Mouse (Mus musculus): Measurements from ENCODE around the gene Mrpl20. TPM values are rescaled to one million over a fixed set of nuclear protein-coding genes. Genes with fewer than 3 reads are reported as not detected.

Mrpl20 gene
- total RNA-seq, 2 experiments from 2014 or later, result 82.3 to 93.0 TPM

DNA sequence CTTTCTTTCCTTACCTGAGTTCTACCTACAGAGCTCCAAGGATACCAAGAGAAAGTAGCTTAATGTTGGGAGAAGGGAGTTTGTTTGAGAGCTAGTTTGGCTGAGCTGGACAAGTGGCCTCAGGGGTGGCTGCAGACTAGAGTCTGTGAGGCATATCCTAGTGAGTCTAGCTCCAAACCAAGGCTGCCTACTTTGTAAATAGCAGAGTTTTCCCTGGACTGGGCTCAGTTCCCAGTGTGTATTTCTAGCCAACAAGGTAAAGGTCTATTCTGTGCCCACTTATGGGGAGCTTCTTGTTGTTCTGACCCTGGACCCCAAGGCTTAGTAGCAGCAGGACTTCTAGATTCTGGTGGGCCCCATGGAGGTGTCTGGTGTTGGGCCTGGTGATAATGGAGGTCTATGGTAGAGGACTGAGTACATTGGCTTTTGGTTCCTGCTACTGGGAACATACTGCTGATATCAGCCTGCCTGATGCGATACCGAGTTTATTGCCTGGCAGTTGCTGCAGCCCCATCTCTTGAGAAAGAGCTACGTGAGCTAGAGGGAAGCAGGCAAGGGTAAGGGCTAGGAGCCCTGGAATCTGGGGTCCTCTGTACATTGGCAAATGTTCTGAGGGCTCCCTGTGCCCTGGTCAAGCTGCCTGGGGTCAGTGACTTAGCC, 47.2 kb downstream of the Mrpl20 start:
- DNase-seq (ENCODE audit: extremely low spot score in 1 of 2, low spot score in 1 of 2), result no peak

DNA sequence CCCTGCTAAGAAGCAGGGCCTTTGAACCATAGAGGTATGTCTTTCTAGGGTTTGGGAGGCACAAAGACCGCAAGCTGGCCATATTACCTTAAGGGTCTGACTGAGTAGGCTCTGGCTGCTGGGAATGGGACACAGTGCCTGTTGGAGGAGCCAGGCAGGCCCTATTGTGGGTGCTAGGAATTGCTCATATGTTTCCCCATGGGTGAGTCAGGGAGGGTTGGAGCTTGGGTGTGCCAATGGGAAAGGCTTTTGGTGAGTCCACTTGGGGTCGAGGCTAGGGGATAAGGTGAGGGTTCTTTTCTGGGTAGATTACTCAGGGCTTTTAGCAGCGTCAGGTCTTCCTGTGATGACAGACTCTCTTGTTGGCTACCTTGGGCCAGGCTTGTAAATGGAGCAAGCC, 48.7 kb downstream of the Mrpl20 start:
- no peak for DNase-seq (ENCODE audit: extremely low spot score in 1 of 2, low spot score in 1 of 2)

DNA sequence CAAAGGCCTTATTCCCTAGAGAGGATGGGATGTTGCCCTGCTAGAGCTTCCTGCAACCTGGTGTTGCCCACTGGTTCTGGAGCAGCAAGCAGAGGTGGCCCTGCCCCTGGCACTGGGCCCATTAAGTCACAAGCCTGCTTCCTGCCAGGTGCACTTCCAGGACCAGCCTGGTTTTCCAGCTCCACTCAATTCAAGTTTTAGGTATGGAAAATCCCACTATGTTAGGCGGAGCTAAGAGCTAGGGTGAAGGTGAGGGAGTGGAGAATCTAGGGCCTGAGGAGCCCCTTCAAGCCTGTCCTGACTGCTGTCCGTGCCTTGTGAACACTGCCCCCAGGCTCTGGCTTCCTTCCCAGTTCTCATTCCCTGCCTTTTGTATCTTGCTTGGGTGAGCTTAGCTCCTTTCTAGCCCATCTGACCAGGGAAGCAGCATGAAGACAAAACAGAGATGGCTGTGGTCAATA, 49.3 kb downstream of the Mrpl20 start:
- DNase-seq (ENCODE audit: extremely low spot score in 1 of 2, low spot score in 1 of 2), result no peak

DNA sequence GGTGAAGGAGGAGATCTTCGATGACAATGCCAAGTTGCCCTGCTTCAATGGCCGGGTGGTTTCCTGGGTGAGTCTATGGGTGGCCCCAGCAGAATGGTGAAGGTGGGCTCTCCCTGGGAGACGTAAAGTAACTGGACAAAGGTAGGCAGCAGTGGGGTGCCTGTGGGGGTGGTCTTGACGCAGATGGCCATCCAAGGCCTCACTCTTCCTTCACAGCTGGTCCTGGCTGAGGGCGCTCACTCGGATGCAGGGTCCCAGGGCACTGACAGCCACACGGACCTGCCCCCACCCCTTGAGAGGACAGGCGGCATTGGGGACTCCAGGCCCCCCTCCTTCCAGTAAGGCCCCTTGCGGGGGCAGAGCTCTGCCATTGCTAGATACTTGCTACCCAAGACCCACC, 50.7 kb downstream of the Mrpl20 start:
- DNase-seq (ENCODE audit: extremely low spot score in 1 of 2, low spot score in 1 of 2), result no peak

DNA sequence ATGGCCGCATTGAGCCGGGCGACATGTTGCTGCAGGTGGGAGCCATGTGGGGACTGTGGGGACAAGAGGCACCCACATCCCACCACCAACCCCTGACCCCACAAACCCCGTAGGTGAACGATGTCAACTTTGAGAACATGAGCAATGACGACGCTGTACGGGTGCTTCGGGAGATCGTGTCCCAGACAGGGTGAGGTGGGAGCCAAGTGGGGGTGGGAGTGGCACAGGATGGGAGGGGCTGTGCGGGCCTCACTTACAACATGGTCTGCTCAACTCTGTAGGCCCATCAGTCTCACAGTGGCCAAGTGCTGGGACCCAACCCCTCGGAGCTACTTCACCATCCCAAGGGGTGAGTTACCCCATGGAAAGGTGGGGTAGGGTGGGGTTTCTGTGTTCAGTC, 52.3 kb downstream of the Mrpl20 start:
- no peak for DNase-seq (ENCODE audit: extremely low spot score in 1 of 2, low spot score in 1 of 2)

DNA sequence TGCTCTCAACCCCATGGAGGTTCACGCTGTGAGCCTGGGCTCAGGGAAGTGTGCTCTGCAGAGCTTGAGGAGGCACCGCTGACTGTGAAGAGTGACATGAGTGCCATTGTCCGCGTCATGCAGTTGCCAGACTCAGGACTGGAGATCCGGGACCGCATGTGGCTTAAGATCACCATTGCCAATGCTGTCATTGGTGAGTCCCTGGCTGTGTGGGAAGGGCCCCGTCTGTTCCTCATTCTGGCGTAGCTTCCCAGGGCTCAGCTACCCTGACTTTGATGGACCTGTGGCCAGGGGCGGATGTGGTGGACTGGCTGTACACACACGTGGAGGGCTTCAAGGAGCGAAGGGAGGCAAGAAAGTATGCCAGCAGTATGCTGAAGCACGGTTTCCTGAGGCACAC, 53.4 kb downstream of the Mrpl20 start:
- DNase-seq (ENCODE audit: extremely low spot score in 1 of 2, low spot score in 1 of 2), result no peak

DNA sequence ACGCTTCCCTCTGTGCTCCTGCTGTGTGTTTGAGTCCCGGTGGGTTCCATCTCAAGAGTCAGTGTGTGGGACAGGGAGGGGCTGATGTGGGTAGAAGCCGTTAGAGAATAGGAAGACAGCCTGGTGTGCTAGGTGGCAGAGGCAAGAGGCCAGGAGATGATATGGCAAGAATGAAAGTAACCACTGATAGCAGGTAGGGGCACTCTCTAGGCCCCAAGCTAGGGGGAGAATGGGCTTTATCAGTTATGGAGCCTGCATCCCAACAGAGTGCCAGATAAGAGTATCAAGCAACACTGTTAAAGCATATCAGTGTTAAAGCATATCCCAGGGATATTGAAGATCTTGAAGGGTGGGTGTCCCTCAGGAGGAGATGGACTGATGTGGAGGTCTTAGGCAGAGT, 54.2 kb downstream of the Mrpl20 start:
- no peak for DNase-seq (ENCODE audit: extremely low spot score in 1 of 2, low spot score in 1 of 2)

DNA sequence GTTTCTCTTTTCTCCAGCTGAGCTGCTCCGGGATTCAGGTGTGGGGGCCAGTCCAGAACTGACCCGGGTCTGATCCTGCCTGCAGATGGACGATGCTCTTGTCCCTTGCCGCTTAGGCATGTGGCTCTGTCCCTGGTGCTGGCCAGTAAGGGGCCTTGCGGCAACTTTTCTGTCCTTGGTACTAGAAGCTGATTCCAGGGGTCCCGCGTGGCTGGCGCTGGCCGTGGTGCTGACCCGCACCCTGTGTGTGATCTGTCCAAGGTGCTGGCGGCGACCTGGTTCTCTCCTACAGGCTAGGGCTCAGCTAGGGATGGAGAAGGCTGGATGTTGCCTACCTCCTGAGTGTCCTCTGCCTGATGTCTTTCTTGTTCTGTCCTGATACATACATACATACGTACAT, 56.6 kb downstream of the Mrpl20 start:
- no peak for DNase-seq (ENCODE audit: extremely low spot score in 1 of 2, low spot score in 1 of 2)

Small RNA genes lying within 50 kb of the gene (microRNA-seq; reads per million reads assigned to microRNA genes)
- gene Gm27743, result 0 reads per million in 2 experiments

Other genes starting within 250 kb of the Mrpl20 start
- 10 to 100 TPM; 67.1 to 68.5 TPM for gene Nadk, start 240.5 kb upstream of the Mrpl20 start, total RNA-seq (2021)
- gene Slc35e2, start 201.5 kb upstream of the Mrpl20 start, total RNA-seq (2021), result 10 to 100 TPM; 41.5 to 42.5 TPM
- 10 to 100 TPM; 41.1 to 47.3 TPM for gene Cdk11b, start 178.0 kb upstream of the Mrpl20 start, total RNA-seq (2021)
- gene Gm10563, start 157.5 kb upstream of the Mrpl20 start, total RNA-seq (2021), result not detected
- 1 to 10 TPM; 2.7 to 3.0 TPM for gene Mmp23, start 149.5 kb upstream of the Mrpl20 start, total RNA-seq (2021)
- 100 to 1,000 TPM in 1 of 2 experiments, 10 to 100 TPM in 1; 96.6 to 109 TPM for gene Mib2, start 133.7 kb upstream of the Mrpl20 start, total RNA-seq (2021)
- gene Fndc10, start 108.5 kb upstream of the Mrpl20 start, total RNA-seq (2021), result 10 to 100 TPM; 23.9 to 27.5 TPM
- gene Ssu72, start 98.1 kb upstream of the Mrpl20 start, total RNA-seq (2021), result 10 to 100 TPM; 78.8 to 84.0 TPM
- 10 to 100 TPM; 38.0 to 39.7 TPM for gene Tmem240, start 68.1 kb upstream of the Mrpl20 start, total RNA-seq (2021)
- gene Atad3a, start 41.8 kb upstream of the Mrpl20 start, total RNA-seq (2021), result 10 to 100 TPM; 47.5 to 56.3 TPM
- gene Vwa1, start 28.2 kb upstream of the Mrpl20 start, total RNA-seq (2021), result 10 to 100 TPM in 1 of 2 experiments, 1 to 10 TPM in 1; 9.7 to 10.3 TPM
- gene Tmem88b, start 17.0 kb upstream of the Mrpl20 start, total RNA-seq (2021), result 10 to 100 TPM; 31.3 to 33.9 TPM
- not detected for gene Ankrd65, start 12.4 kb upstream of the Mrpl20 start, total RNA-seq (2021)
- 10 to 100 TPM; 72.2 to 91.2 TPM for gene Ccnl2, start 9.6 kb downstream of the Mrpl20 start, total RNA-seq (2021)
- 100 to 1,000 TPM in 1 of 2 experiments, 10 to 100 TPM in 1; 95.9 to 105 TPM for gene Aurkaip1, start 28.4 kb downstream of the Mrpl20 start, total RNA-seq (2021)
- gene Mxra8, start 36.8 kb downstream of the Mrpl20 start, total RNA-seq (2021), result 1 to 10 TPM; 7.5 to 7.7 TPM
- gene Dvl1, start 44.5 kb downstream of the Mrpl20 start, total RNA-seq (2021), result 10 to 100 TPM; 75.6 to 77.2 TPM
- under 1 TPM; 0.31 to 0.32 TPM for gene Tas1r3, start 60.5 kb downstream of the Mrpl20 start, total RNA-seq (2021)
- 10 to 100 TPM; 29.7 to 33.0 TPM for gene Cptp, start 66.6 kb downstream of the Mrpl20 start, total RNA-seq (2021)
- gene Ints11, start 66.7 kb downstream of the Mrpl20 start, total RNA-seq (2021), result 10 to 100 TPM; 35.6 to 36.4 TPM
- 10 to 100 TPM; 58.3 to 69.5 TPM for gene Pusl1, start 88.9 kb downstream of the Mrpl20 start, total RNA-seq (2021)
- gene Acap3, start 88.9 kb downstream of the Mrpl20 start, total RNA-seq (2021), result 100 to 1,000 TPM; 127 to 145 TPM
- gene Ube2j2, start 141.0 kb downstream of the Mrpl20 start, total RNA-seq (2021), result 10 to 100 TPM; 71.5 to 73.6 TPM
- 10 to 100 TPM; 16.7 to 17.7 TPM for gene C1qtnf12, start 159.4 kb downstream of the Mrpl20 start, total RNA-seq (2021)
- gene B3galt6, start 189.8 kb downstream of the Mrpl20 start, total RNA-seq (2021), result 10 to 100 TPM; 10.4 to 11.2 TPM
- 100 to 1,000 TPM; 180 to 193 TPM for gene Sdf4, start 190.0 kb downstream of the Mrpl20 start, total RNA-seq (2021)
- gene Tnfrsf4, start 211.0 kb downstream of the Mrpl20 start, total RNA-seq (2021), result 1 to 10 TPM; 1.0 to 2.2 TPM
- not detected for gene Tnfrsf18, start 223.3 kb downstream of the Mrpl20 start, total RNA-seq (2021)